Mouse (Mus musculus) brain, embryonic 14.5 days (tissue): ENCODE measurements around the gene Dus2. TPM values are rescaled to one million over a fixed set of nuclear protein-coding genes. Genes with fewer than 3 reads are reported as not detected.
A peak's percentile ranks its signal among the peaks of the same experiment; 100 is the strongest.

Source experiments
- DNase-seq: peaks from one replicate; pipeline ENCODE4 v3.0.0-alpha.2; 2011; ENCODE audit warnings: low read depth
- CTCF ChIP-seq: fragments of 200-500 bp; IDR thresholded peaks from 2 replicates; pipeline ENCODE4 v1.5.1; 2012; ENCODE audit warnings: inconsistent platforms, mild to moderate bottlenecking, moderate library complexity, borderline replicate concordance; ENCODE audit not compliant: insufficient read depth, insufficient read length; ENCODE audit errors: extremely low read depth
- POLR2A ChIP-seq: fragments of 200-500 bp; IDR thresholded peaks from 2 replicates; pipeline ENCODE4 v1.6.1; 2012; ENCODE audit warnings: mild to moderate bottlenecking, inconsistent platforms, borderline replicate concordance; ENCODE audit not compliant: poor library complexity, insufficient read depth, insufficient read length, severe bottlenecking; ENCODE audit errors: extremely low read depth
- polyA plus RNA-seq: library from polyadenylated mRNA; depleted of rRNA; stranded (reverse); fragments of >200 nt; gene quantifications from 2 replicates; pipeline ENCODE4 v1.2.3, GENCODE M21; 2012

Gene Dus2
- polyA plus RNA-seq, 1 experiment, result 24.4 TPM

DNA sequence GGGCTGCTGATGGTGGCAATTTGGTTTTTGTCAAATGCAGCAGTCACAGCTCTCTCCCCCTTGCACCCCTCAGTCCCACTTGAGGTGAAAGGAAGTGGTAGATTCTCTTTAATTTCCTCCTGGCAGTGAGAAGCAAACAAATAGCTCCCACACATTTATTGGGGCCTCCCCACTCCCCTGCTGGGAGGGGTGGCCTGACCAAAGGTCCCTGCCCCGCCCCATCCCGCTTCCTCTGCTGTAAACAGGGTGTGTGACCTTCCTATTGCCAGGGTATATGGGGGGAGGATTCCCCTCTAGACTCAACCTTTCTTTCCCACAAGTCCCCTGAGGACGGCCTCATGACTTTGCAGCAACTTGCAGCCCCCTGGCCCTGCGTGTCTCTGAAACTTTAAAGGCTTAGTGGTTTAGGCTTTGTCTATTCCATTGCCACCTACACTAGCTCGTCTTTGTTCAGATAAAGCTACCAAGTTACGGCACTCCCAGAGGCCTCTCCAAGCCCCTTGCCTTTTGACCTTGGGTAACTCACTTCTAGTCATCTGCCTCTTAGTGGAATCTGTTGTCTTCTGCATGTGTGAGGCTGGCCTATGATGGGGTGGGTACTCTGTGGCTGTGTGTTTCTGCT, 63.2 kb downstream of the Dus2 start:
- TF ChIP-seq POLR2A, result no peak
- no peak for TF ChIP-seq CTCF
- no peak for DNase-seq

DNA sequence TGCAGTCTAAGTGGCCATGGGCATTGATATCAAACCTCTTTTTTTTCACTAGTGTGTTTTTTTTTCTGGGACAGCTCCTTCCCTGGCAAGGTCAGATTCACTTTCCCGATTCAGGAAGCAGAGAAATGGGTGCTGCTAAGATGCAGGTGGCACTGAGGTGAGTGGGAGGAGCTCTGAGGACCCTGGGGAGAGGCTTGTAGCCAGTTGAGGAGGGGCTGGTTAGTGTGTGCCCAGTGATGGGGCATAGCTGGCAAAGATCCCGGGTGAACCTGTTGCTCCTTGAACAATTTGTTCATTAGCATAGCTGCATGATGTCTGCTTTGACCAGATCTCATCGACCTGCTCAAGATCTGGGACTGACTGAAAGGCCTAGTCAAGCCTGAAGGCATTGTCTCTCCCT, 63.9 kb downstream of the Dus2 start:
- peak; percentile 30 for DNase-seq
- no peak for TF ChIP-seq POLR2A
- no peak for TF ChIP-seq CTCF

DNA sequence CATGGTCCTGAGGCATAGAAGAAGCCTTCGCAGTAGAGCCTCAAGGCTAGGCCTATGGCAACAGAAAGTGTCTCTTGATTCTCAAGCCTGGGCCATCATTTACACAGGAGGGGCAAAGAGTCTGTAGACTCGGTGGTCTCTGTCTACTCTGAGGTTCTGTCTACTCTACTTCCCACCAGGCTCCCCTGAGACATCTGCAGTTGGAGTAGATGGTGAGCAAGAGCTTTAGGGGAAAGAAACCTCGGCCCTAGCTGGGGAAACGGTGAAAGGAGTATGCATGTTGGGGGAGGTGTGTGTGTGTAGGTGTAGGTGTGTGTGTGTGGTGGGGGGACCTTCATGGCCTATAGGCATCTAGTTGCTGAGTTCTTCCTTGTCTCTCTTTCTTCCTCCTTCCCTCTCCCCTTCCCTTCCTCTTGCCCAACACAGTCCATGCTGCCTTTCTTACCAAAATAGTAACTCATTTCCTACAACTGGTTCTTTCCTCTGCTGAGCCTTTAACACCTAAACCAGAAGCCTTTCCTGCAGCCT, 65.4 kb downstream of the Dus2 start:
- DNase-seq, result no peak
- no peak for TF ChIP-seq POLR2A

DNA sequence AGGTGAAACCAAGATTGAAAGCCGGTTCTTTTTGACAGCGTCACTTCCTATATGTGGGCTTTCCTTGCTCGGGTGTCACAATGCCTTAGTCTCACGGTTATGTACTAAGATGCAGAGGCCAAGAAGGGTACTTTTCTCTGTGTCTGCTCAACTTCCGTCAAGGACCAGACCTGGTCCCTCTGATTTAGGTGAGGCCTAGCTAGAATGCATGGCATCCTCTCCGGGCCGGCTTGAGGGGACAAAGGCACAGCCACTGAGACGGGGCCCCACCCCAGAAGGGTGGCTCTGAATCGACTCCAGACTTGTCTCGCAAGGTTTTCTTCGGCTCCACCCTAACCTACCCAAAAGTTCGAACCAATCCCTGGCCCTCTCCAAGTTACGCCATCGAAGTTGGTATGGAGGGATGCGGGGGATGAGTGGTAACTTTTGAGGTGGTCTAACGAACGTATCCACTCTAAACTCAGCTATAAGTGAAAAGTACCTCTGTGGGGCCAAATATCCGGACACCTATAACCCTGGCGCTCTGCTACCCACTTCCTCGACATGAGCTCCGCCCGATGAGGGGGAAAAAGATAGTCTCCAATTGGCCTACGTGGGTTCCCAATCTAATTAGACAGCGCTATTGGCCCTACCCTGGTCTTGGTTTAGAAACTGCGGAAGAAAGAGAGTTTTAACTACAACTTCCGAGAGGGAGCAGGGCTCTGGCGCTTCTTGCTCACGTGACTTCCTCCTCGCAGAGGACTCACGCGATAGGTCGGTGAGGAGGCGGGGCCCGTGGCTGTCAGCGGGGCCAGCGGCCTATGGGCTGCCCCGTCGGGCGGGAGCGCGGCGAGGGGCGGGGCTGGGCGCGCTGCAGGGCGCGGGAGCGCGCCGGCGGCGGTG, 67.8 kb downstream of the Dus2 start, which contains the start of gene Nfatc3:
Gene Nfatc3, plus strand, starts transcription at position 110 of the 882 bp plus-strand sequence.
- DNase-seq, result peak; percentile 99
- TF ChIP-seq CTCF, result no peak
- TF ChIP-seq POLR2A, result no peak

DNA sequence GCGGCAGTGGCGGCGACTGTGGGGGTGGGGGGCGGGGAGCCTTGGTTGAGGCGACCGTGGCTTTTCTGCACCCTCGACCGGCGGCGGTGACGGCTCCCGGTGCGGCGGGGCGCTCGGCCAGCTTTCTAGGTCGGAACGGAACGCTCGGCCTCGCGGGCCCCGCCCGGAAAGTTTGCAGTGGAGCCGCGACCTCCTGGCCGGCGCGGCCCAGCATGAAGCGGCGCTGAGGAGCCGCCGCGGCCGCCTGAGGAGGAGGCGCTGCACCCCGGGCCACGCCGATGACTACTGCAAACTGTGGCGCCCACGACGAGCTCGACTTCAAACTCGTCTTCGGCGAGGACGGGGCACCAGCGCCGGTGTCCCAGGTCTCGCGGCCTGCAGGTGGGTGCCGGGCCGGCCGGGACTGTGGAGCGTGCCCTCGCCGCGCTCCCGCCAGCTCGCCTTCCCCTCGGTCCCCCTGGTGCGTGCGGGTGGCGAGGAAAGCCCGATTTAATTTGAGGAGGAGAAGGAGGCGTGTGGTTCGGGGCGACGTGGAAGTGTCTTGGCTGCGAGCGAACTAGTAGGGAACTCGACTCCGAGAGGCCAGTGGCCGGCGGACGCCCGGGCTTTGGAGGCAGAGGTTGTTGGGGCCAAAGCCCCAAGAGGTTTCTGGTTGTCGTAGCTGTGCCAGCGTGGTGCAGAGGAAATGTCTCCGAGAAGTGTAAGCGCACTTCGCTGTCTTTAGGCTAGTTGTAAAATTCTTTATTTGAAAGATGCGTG, 68.7 kb downstream of the Dus2 start:
- TF ChIP-seq CTCF (no peak), POLR2A (peak; percentile 76)
- peak; percentile 74 for DNase-seq

DNA sequence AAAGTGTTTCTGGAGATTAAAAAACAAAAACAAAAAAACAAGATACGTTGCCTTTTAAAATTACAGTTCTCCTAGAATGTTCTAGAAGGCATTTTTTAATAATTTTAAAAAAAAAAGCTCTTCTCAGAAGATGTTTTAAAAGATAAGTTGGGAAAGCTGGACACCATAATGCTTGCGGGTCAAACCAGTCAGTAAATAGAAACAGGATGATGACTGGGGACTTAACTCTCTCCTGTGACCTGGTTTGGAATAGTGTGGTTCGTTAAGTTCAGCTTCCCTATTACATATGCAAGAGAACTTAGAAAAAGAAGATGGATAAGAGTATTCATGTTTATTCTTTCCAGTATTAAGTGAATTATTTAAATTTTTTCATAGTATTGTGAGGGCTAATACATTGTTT, 69.4 kb downstream of the Dus2 start:
- peak; percentile 11 for DNase-seq
- TF ChIP-seq POLR2A (no peak), CTCF (no peak)

DNA sequence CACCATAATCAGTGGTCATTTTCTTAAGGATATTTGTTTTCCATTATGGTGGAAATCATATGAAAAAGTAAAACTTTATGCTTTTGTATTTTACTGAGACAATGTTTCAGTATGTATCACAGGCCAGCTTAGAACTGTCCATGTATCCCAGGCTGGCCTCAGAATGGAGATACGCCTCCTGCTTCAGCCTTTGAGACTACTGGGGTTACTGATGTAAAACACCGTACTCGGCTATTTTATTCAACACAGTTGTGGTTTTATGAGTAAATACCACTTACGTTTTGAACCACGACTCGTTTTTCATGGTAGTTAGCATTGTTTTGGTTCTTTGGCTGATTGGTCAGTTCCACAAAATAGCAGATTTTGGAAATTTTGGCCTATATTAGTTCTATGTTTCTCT, 70.5 kb downstream of the Dus2 start:
- no peak for DNase-seq
- TF ChIP-seq CTCF, result no peak
- TF ChIP-seq POLR2A, result no peak

DNA sequence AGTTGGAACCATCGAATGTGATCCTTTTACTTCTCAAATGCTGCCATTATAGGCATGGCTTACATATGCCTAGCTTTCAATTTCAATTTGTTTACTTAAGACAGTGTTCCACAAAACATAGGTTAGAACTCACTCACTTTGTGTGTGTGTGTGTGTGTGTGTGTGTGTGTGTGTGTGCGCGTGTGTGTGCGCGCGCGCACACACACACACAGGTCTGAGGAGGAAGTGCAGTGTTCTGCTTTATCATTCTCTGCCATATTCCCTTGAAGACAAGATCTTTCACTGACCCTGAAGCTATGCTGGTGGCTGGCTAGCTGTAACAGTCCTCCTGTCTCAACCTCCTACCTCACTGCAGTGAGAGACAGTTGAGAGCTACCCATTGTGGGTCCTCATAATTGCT, 71.9 kb downstream of the Dus2 start:
- DNase-seq, result no peak
- no peak for TF ChIP-seq CTCF
- TF ChIP-seq POLR2A, result no peak

DNA sequence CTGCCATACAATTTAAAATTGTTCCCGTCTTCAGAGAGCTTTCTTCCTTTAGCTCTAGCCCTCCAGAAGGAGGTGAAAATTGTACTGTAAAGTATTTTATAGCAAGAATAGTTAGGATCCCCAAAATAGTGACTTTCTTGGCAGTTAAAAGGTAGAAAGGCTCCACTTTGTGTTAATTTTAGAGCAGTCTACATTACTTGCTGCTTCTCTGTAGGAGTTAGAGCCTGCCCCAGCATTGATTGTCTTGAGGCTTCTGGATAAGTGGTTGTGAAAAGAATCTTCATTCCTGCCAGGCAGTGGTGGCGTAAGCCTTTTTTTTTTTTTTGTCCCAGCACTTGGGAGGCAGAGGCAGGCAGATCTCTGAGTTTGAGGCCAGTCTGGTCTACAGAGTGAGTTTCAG, 75.6 kb downstream of the Dus2 start:
- TF ChIP-seq CTCF, result no peak
- no peak for TF ChIP-seq POLR2A

DNA sequence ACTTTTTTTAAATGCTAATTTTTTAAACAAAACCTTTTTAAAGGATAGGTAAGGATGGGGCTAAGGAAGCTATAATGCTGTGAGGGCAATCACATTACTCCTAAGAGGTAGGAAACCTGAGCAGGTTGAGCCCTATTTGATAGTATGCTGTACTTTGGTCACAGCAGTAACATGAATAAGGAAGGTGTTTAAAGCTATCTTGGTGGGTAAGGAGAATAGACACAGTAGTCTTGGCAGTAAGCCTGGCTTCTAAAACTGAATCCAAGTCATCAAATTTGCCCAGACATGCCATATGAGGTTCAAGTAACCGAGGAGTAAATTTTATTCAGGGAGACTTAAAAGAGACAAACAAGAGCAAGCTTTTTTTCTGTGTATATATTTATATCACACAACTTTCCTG, 78.4 kb downstream of the Dus2 start:
- no peak for TF ChIP-seq POLR2A
- TF ChIP-seq CTCF, result no peak
- DNase-seq, result peak; percentile 19

More for the DNA sequence above, 75.6 kb downstream of the Dus2 start:
- no peak for DNase-seq

DNA sequence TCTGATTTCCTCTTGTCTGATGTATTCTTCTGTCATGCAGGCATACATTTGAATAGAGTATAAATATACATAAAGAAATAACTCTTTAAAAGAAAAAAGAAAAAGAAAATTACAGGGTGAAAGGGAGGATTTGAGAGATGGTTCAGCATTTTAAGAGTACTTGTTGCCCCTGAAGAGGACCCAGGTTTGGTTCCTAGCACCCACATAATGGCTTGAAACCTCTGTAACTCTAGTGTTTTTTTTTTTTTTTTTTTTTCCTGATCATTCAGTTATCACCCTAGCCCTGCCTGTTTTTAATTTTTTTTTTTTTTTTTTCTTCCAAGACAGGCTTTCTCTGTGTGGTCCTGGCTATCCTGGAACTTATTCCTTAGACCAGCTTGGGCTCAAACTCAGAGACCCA, 81.0 kb downstream of the Dus2 start:
- TF ChIP-seq CTCF, result no peak
- TF ChIP-seq POLR2A, result no peak
- DNase-seq, result no peak

DNA sequence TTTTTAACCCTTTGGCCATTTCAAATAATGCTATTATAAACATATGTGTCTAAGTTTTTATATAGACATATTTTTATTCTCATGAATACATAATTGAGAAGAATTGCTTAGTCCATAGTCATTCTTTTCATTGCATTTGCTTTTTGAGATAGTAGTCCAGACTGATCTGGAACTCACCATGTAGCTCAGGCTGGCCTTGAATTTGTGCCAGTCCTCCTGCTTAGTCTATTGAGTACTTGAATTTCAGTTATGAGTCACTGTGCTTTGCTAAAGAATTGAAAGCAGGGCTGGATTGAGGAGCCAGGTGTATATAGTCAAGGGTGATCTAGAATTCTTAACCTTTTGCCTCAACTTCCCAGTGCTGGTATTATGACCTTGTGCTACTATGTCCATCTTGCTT, 83.1 kb downstream of the Dus2 start:
- DNase-seq, result no peak
- TF ChIP-seq CTCF (no peak), POLR2A (no peak)

DNA sequence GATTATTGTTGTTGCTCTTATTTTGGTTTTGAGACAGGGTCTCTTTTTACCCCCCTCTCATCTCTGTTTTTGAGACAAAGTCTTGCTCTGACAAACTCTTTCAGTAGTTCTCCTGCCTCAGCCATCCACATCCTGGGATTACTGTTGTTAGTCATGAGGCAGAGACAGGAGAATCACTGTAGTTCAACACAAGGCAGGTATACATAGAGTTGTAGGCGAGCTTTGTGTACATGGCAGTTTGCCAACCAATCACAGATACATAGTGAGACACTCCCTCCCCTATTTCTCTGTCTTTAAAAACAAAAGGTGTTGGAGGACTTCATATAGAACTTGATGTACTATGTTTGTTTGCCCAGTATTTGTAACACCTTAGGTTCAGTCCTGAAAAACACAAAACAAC, 83.5 kb downstream of the Dus2 start:
- TF ChIP-seq POLR2A (no peak), CTCF (no peak)
- DNase-seq, result no peak
